In genomic region chr12:99333304-99333968, GRCm38 (mm10) we compare ENCODE assay signal across 13 mouse cellular contexts.
DNase-seq lines count a peak whose midpoint lies in the region; ATAC-seq and TF ChIP-seq lines count a peak whose summit lies in the region.
"Had no signal": no experiment of that assay in that cellular context is flagged by ENCODE, and none has a peak within 500 bp of the region (broad histone marks: within the 10 kb centered on the region; RNA-seq: fewer than 3 reads in every experiment).

No protein-coding gene starts in this region.

- no peak overlapping the region for H3K4me3 ChIP-seq in gastrocnemius, adult 2 months
- no peak overlapping the region for H3K4me3 ChIP-seq in hindbrain, embryonic 13.5 days

- intact Hi-C loops in gastrocnemius, adult 2 months (cut with DNase I) = loop anchor here (10.0 kb wide), 1 partner anchor 239 kb away; no protein-coding TSS in a partner anchor

- 82% methylated on average over 20 of the region's 20 CpGs for WGBS in hindbrain, embryonic 13.5 days

- H3K4me2 ChIP-seq in hindbrain, embryonic 13.5 days = no peak overlapping the region

- H3K9ac ChIP-seq in hindbrain, embryonic 13.5 days = 0 out of 2 replicates have a peak overlapping the region, but pooled peaks have one; percentile 21

- H3K4me1 ChIP-seq in hindbrain, embryonic 13.5 days (replicated peaks) = peaks cover 89% of the 10 kb centered on the region

- DNase-seq in gastrocnemius, adult 2 months = no peak
- DNase-seq in gastrocnemius, adult 18-20 months (ENCODE audit: low spot score) = no peak
- peak; percentile 56 for DNase-seq in brain, adult 2 months (ENCODE audit: low read depth, low spot score)
- peak; percentile 68 for DNase-seq in cerebellum, postnatal 25 days
- DNase-seq in kidney, adult 8-10 months = no peak
- DNase-seq: kidney, postnatal 36 days; liver; lung, postnatal 14 days; thymus, postnatal 25 days had no signal

- peak overlapping the region; percentile 31; the same call in 1 of the 2 replicates for H3K27ac ChIP-seq in gastrocnemius, adult 2 months
- H3K27ac ChIP-seq in hindbrain, embryonic 13.5 days = peak overlapping the region; percentile 70

- no peak for ATAC-seq in hindbrain, embryonic 13.5 days (ENCODE audit: low FRiP score)
- ATAC-seq in megakaryocyte-erythroid progenitor cell, adult 5-6 weeks (replicated peaks; ENCODE audit: low FRiP score, low TSS enrichment, poor library complexity, severe bottlenecking) = no peak
- no peak for ATAC-seq in erythroblast, adult 5-6 weeks (replicated peaks; ENCODE audit: low FRiP score, poor library complexity, severe bottlenecking)
- ATAC-seq: intestine, embryonic 16.5 days had no signal

- no peak for TF ChIP-seq CTCF in gastrocnemius, adult 2 months (IDR thresholded peaks at IDR 0.05)

- no peaks in the 10 kb centered on the region for H3K9me3 ChIP-seq in hindbrain, embryonic 13.5 days

- H3K36me3 ChIP-seq in hindbrain, embryonic 13.5 days = no peaks in the 10 kb centered on the region; the same call in 1 of the 2 replicates

- H3K27me3 ChIP-seq in hindbrain, embryonic 13.5 days = no peaks in the 10 kb centered on the region

Comparison
In these comparisons a context has a peak if more than half of its experiments do, and no peak if none do; other contexts are left out.
1. DNase-seq: peak in brain, adult 2 months (single experiment) and cerebellum, postnatal 25 days (2 of 2); none in gastrocnemius, adult 2 months (single experiment), gastrocnemius, adult 18-20 months (single experiment) and kidney, adult 8-10 months (0 of 2).